ENCODE assay signal across 8 mouse cellular contexts in genomic region chr14:111681092-111681708, GRCm38 (mm10). TPM values are rescaled to one million over a fixed set of nuclear protein-coding genes. Genes with fewer than 3 reads are reported as not detected.
A peak's percentile ranks its signal among the peaks of the same experiment; 100 is the strongest.
DNase-seq lines count a peak whose midpoint lies in the region; ATAC-seq lines count a peak whose summit lies in the region.

No protein-coding gene starts in this region.

- peaks cover 3% of the 10 kb centered on the region; the same call in 1 of the 2 replicates for H3K36me3 ChIP-seq in heart, embryonic 10.5 days
- H3K36me3 ChIP-seq in forebrain, embryonic 10.5 days (replicated peaks) = peaks cover 15% of the 10 kb centered on the region
- H3K36me3 ChIP-seq in midbrain, embryonic 11.5 days (ENCODE audit: control insufficient read depth, insufficient read depth, low read length) = no peaks in the 10 kb centered on the region

- H3K27ac ChIP-seq in heart, embryonic 10.5 days = peak overlapping the region; percentile 50
- H3K27ac ChIP-seq in forebrain, embryonic 10.5 days = peak overlapping the region; percentile 77
- no peak overlapping the region for H3K27ac ChIP-seq in midbrain, embryonic 11.5 days (ENCODE audit: low read depth, low read length)

- peaks cover 13% of the 10 kb centered on the region; the same call in 1 of the 2 replicates for H3K4me1 ChIP-seq in heart, embryonic 10.5 days
- H3K4me1 ChIP-seq in forebrain, embryonic 10.5 days = peaks cover 30% of the 10 kb centered on the region
- H3K4me1 ChIP-seq in midbrain, embryonic 11.5 days (ENCODE audit: control insufficient read depth, insufficient read depth, low read length) = peaks cover 16% of the 10 kb centered on the region

- H3K9me3 ChIP-seq in heart, embryonic 10.5 days = no peaks in the 10 kb centered on the region
- no peaks in the 10 kb centered on the region for H3K9me3 ChIP-seq in forebrain, embryonic 10.5 days
- H3K9me3 ChIP-seq in midbrain, embryonic 11.5 days (ENCODE audit: control insufficient read depth, low read length) = no peaks in the 10 kb centered on the region

- peak; percentile 70 for ATAC-seq in midbrain, embryonic 11.5 days (ENCODE audit: low FRiP score)

- H3K27me3 ChIP-seq in heart, embryonic 10.5 days (ENCODE audit: insufficient read depth, poor library complexity, severe bottlenecking) = peaks cover 34% of the 10 kb centered on the region
- peaks cover 51% of the 10 kb centered on the region for H3K27me3 ChIP-seq in forebrain, embryonic 10.5 days (ENCODE audit: poor library complexity, severe bottlenecking)
- H3K27me3 ChIP-seq in midbrain, embryonic 11.5 days (ENCODE audit: control insufficient read depth, insufficient read depth, low read length) = no peaks in the 10 kb centered on the region; the same call in 1 of the 2 replicates

- peak overlapping the region; percentile 74 for H3K4me2 ChIP-seq in midbrain, embryonic 11.5 days

- H3K9ac ChIP-seq in midbrain, embryonic 11.5 days (ENCODE audit: low read length) = peak overlapping the region; percentile 63

- DNase-seq in heart, embryonic 10.5 days (ENCODE audit: low spot score) = peak; percentile 79
- no peak for DNase-seq in heart, postnatal 14 days
- DNase-seq in brain, adult 2 months (ENCODE audit: low read depth, low spot score) = peak; percentile 70
- DNase-seq in forebrain, embryonic 10.5 days (ENCODE audit: extremely low spot score, low spot score) = peak; percentile 62
- DNase-seq in kidney, postnatal 10 days = peak; percentile 5
- DNase-seq in midbrain, embryonic 11.5 days (ENCODE audit: low spot score, missing footprints) = peak; percentile 93
- no peak for DNase-seq in urinary bladder, postnatal 10 days (ENCODE audit: low spot score)
- no peak for DNase-seq in yolk sac, embryonic 10.5 days (ENCODE audit: low spot score)

- intact Hi-C loops in heart, postnatal 14 days (cut with DNase I) = no loop called here

- under 1% methylated on average over 38 of the region's 38 CpGs for WGBS in heart, embryonic 10.5 days
- WGBS in forebrain, embryonic 10.5 days = 3% methylated on average over 38 of the region's 38 CpGs
- 1% methylated on average over 38 of the region's 38 CpGs for WGBS in midbrain, embryonic 11.5 days

- peak overlapping the region; percentile 62 for H3K4me3 ChIP-seq in heart, embryonic 10.5 days
- peak overlapping the region; percentile 55 for H3K4me3 ChIP-seq in forebrain, embryonic 10.5 days
- peak overlapping the region; percentile 40 for H3K4me3 ChIP-seq in midbrain, embryonic 11.5 days (ENCODE audit: low read depth, low read length)

RNA-seq across cellular contexts. Expression of gene Slitrk5, which starts 6.3 kb away (rescaled TPM):
- polyA plus RNA-seq in heart, embryonic 10.5 days (2016; fragmentation: Nextera tagmentation; extraction: Ambion mirVana) = 11.1 and 18.7 TPM in 2 replicates
- total RNA-seq in heart, postnatal 14 days (2021) = under 1 TPM in 1 of 2 experiments, not detected in 1; 0.07 TPM
- polyA plus RNA-seq in forebrain, embryonic 10.5 days (2016; fragmentation: Nextera tagmentation; extraction: Ambion mirVana) = 10.3 and 11.1 TPM in 2 replicates
- polyA plus RNA-seq in midbrain, embryonic 11.5 days (2014; fragmentation: Nextera tagmentation; extraction: Ambion mirVana) = 15.2 and 16.4 TPM in 2 replicates

Comparison
In these comparisons a context has a peak if more than half of its experiments do, and no peak if none do; other contexts are left out.
1. DNase-seq: peak in heart, embryonic 10.5 days (single experiment), brain, adult 2 months (single experiment), forebrain, embryonic 10.5 days (single experiment), kidney, postnatal 10 days (single experiment) and midbrain, embryonic 11.5 days (single experiment); none in heart, postnatal 14 days (0 of 2), urinary bladder, postnatal 10 days (single experiment) and yolk sac, embryonic 10.5 days (single experiment).
2. Peak in every context shown above with its lines, with median percentiles within 50 percentile points of each other: H3K4me3 ChIP-seq.